Mouse (Mus musculus): ENCODE results near the gene Gm42742. TPM values are rescaled to one million over a fixed set of nuclear protein-coding genes. Genes with fewer than 3 reads are reported as not detected.
A peak's percentile ranks its signal among the peaks of the same experiment; 100 is the strongest.

Gm42742 gene
- polyA plus RNA-seq, 1 experiment from 2014 or later: 53.4 TPM

GRCm38 (mm10) chr7:126996449-126996848 is 24.4 kb downstream of the Gm42742 start:
- Histone ChIP-seq H3K27me3 (ENCODE audit: control insufficient read depth, insufficient read depth, low read length) (no peaks in the 10 kb centered on the region), H3K9ac (replicated peaks; ENCODE audit: low read length) (no peak overlapping the region), H3K9me3 (ENCODE audit: control insufficient read depth, low read length) (no peaks in the 10 kb centered on the region), H3K4me3 (replicated peaks; ENCODE audit: low read depth, low read length) (no peak overlapping the region), H3K36me3 (ENCODE audit: control insufficient read depth, insufficient read depth, low read length) (no peaks in the 10 kb centered on the region), H3K4me2 (ENCODE audit: low read length) (no peak overlapping the region), H3K4me1 (ENCODE audit: control insufficient read depth, insufficient read depth, low read length) (no peaks in the 10 kb centered on the region), H3K27ac (replicated peaks; ENCODE audit: low read depth, low read length) (no peak overlapping the region)
- WGBS: 82% methylated on average over 4 of the region's 4 CpGs
- ATAC-seq (ENCODE audit: low FRiP score, low TSS enrichment) (no peak), DNase-seq (no peak)

DNA sequence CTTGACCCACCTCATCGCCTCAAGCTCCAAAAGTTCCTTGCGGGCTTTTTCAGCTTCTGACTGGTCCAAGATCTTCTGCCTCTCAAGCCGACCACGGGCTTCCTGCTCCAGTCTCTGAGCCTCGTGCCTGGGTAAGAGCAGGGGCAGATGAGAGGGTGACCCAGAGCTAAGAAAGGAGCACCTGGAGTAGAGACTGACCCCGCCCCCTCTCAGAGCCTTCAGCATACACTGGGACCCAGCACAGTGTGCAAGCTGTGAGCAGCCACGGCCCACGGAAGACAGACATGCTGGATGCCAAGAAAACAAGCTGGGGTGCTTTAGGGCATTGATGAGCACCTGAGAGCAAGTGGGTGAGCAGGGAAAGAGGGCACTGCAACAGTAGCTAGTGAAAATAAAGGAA is 32.1 kb downstream of the Gm42742 start:
- WGBS: 72% methylated on average over 8 of the region's 8 CpGs
- Histone ChIP-seq H3K9me3 (ENCODE audit: control insufficient read depth, low read length) (no peaks in the 10 kb centered on the region), H3K4me1 (ENCODE audit: control insufficient read depth, insufficient read depth, low read length) (no peaks in the 10 kb centered on the region), H3K27ac (replicated peaks; ENCODE audit: low read depth, low read length) (no peak overlapping the region), H3K4me2 (ENCODE audit: low read length) (no peak overlapping the region), H3K27me3 (ENCODE audit: control insufficient read depth, insufficient read depth, low read length) (no peaks in the 10 kb centered on the region), H3K9ac (replicated peaks; ENCODE audit: low read length) (no peak overlapping the region), H3K4me3 (replicated peaks; ENCODE audit: low read depth, low read length) (no peak overlapping the region), H3K36me3 (ENCODE audit: control insufficient read depth, insufficient read depth, low read length) (no peaks in the 10 kb centered on the region)
- ATAC-seq (ENCODE audit: low FRiP score, low TSS enrichment) (no peak), DNase-seq (no peak)

- ATAC-seq (ENCODE audit: low FRiP score, low TSS enrichment) (no peak), DNase-seq (peak; percentile 45)
- Histone ChIP-seq H3K9ac (replicated peaks; ENCODE audit: low read length) (no peak overlapping the region), H3K27me3 (ENCODE audit: control insufficient read depth, insufficient read depth, low read length) (no peaks in the 10 kb centered on the region), H3K4me1 (ENCODE audit: control insufficient read depth, insufficient read depth, low read length) (no peaks in the 10 kb centered on the region), H3K9me3 (ENCODE audit: control insufficient read depth, low read length) (no peaks in the 10 kb centered on the region), H3K4me2 (ENCODE audit: low read length) (no peak overlapping the region), H3K36me3 (ENCODE audit: control insufficient read depth, insufficient read depth, low read length) (0 out of 2 replicates have a peak, but pooled peaks cover 3% of the 10 kb centered on the region), H3K27ac (replicated peaks; ENCODE audit: low read depth, low read length) (no peak overlapping the region), H3K4me3 (replicated peaks; ENCODE audit: low read depth, low read length) (no peak overlapping the region)
- 51% methylated on average over 9 of the region's 9 CpGs for WGBS
Measured at GRCm38 (mm10) chr7:126986319-126986718, 34.6 kb downstream of the Gm42742 start.

DNA sequence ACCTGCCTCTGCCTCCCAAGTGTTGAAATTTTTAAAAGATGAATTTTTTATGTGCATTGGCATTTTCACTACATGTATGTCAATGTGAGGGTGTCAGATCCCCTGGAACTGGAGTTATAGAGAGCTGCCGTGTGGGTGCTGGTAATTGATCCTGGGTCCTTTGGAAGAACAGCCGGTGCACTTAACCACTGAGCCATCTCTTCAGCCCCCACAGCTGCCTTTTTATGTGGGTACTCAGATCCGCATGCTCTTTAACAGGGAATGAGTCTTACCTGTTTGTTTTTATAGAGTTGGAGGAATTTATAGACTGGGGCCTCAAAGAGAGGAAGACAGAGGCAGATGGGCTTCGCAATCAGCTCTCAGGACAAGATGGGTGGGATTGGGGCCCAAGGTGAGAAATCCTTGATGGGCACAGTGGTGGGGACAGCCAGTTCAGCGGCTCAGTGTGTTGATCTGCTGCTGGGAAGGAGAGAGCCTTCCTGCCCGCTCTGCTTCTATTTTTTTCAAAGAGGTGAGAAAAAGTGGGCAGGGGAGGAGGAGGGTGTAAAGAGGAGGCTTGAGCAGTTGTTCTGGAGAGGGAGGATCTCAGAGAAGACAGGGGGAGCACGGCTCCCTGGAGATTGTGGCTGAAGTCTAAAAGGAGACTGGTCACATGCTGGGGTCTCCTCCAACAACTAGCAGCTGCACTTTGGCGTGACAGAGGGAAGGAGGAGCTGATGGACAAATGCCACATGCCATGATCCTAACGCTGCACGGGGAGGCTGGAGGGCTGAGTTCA is 36.0 kb downstream of the Gm42742 start:
- H3K4me1 ChIP-seq (ENCODE audit: control insufficient read depth, insufficient read depth, low read length): no peaks in the 10 kb centered on the region
- H3K27me3 ChIP-seq (ENCODE audit: control insufficient read depth, insufficient read depth, low read length): no peaks in the 10 kb centered on the region
- ATAC-seq (ENCODE audit: low FRiP score, low TSS enrichment): no peak
- H3K36me3 ChIP-seq (ENCODE audit: control insufficient read depth, insufficient read depth, low read length): peaks cover 14% of the 10 kb centered on the region
- no peak for DNase-seq
- H3K4me2 ChIP-seq (ENCODE audit: low read length): no peak overlapping the region
- no peak overlapping the region for H3K4me3 ChIP-seq (replicated peaks; ENCODE audit: low read depth, low read length)
- H3K9ac ChIP-seq (replicated peaks; ENCODE audit: low read length): no peak overlapping the region
- 66% methylated on average over 9 of the region's 10 CpGs for WGBS
- H3K27ac ChIP-seq (replicated peaks; ENCODE audit: low read depth, low read length): no peak overlapping the region
- H3K9me3 ChIP-seq (ENCODE audit: control insufficient read depth, low read length): no peaks in the 10 kb centered on the region

DNA sequence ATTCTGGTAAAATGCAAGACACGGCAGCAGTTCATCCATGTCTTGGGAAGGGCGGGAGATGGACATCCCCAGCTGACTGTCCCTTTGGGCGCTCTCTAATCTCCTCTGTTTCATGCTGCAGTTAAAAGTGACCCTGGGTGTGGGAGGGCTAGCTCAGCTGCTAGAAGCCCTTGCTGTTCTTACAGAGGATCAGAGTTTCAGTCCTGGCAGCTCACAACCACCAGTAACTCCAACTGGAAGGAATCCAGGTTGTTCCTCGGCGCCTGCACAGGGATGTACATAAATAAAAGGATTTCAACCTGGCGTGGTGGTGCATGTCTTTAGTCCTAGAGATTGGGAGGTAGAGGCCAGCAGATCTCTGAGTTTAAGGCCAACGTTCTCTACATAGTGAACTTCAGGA is 37.8 kb downstream of the Gm42742 start:
- Histone ChIP-seq H3K9ac (replicated peaks; ENCODE audit: low read length) (no peak overlapping the region), H3K36me3 (ENCODE audit: control insufficient read depth, insufficient read depth, low read length) (peaks cover 32% of the 10 kb centered on the region), H3K4me3 (replicated peaks; ENCODE audit: low read depth, low read length) (no peak overlapping the region), H3K4me1 (ENCODE audit: control insufficient read depth, insufficient read depth, low read length) (no peaks in the 10 kb centered on the region), H3K9me3 (ENCODE audit: control insufficient read depth, low read length) (no peaks in the 10 kb centered on the region), H3K27me3 (ENCODE audit: control insufficient read depth, insufficient read depth, low read length) (no peaks in the 10 kb centered on the region), H3K4me2 (ENCODE audit: low read length) (no peak overlapping the region), H3K27ac (replicated peaks; ENCODE audit: low read depth, low read length) (no peak overlapping the region)
- ATAC-seq (ENCODE audit: low FRiP score, low TSS enrichment): no peak
- DNase-seq: no peak
- WGBS: 84% methylated on average over 7 of the region's 7 CpGs

GRCm38 (mm10) chr7:126982054-126982453 is 38.8 kb downstream of the Gm42742 start:
- H3K4me1 ChIP-seq (ENCODE audit: control insufficient read depth, insufficient read depth, low read length): peaks cover 5% of the 10 kb centered on the region
- peaks cover 34% of the 10 kb centered on the region for H3K36me3 ChIP-seq (ENCODE audit: control insufficient read depth, insufficient read depth, low read length)
- 96% methylated on average over 4 of the region's 4 CpGs for WGBS
- DNase-seq: no peak
- H3K27me3 ChIP-seq (ENCODE audit: control insufficient read depth, insufficient read depth, low read length): no peaks in the 10 kb centered on the region
- H3K9me3 ChIP-seq (ENCODE audit: control insufficient read depth, low read length): no peaks in the 10 kb centered on the region
- H3K4me3 ChIP-seq (replicated peaks; ENCODE audit: low read depth, low read length): no peak overlapping the region
- H3K9ac ChIP-seq (replicated peaks; ENCODE audit: low read length): no peak overlapping the region
- ATAC-seq (ENCODE audit: low FRiP score, low TSS enrichment): no peak
- no peak overlapping the region for H3K27ac ChIP-seq (replicated peaks; ENCODE audit: low read depth, low read length)
- H3K4me2 ChIP-seq (ENCODE audit: low read length): no peak overlapping the region

GRCm38 (mm10) chr7:126981601-126982000 is 39.3 kb downstream of the Gm42742 start:
- DNase-seq: no peak
- Histone ChIP-seq H3K4me2 (ENCODE audit: low read length) (no peak overlapping the region), H3K36me3 (ENCODE audit: control insufficient read depth, insufficient read depth, low read length) (peaks cover 34% of the 10 kb centered on the region), H3K27me3 (ENCODE audit: control insufficient read depth, insufficient read depth, low read length) (no peaks in the 10 kb centered on the region), H3K9ac (replicated peaks; ENCODE audit: low read length) (no peak overlapping the region), H3K4me1 (ENCODE audit: control insufficient read depth, insufficient read depth, low read length) (peaks cover 7% of the 10 kb centered on the region), H3K4me3 (replicated peaks; ENCODE audit: low read depth, low read length) (no peak overlapping the region), H3K9me3 (ENCODE audit: control insufficient read depth, low read length) (no peaks in the 10 kb centered on the region), H3K27ac (replicated peaks; ENCODE audit: low read depth, low read length) (no peak overlapping the region)
- no peak for ATAC-seq (ENCODE audit: low FRiP score, low TSS enrichment)
- 96% methylated on average over 2 of the region's 2 CpGs for WGBS

GRCm38 (mm10) chr7:126978841-126979240 is 42.1 kb downstream of the Gm42742 start:
- Histone ChIP-seq H3K27ac (replicated peaks; ENCODE audit: low read depth, low read length) (no peak overlapping the region), H3K9ac (replicated peaks; ENCODE audit: low read length) (no peak overlapping the region), H3K4me2 (ENCODE audit: low read length) (no peak overlapping the region), H3K36me3 (ENCODE audit: control insufficient read depth, insufficient read depth, low read length) (peaks cover 34% of the 10 kb centered on the region), H3K4me1 (ENCODE audit: control insufficient read depth, insufficient read depth, low read length) (peaks cover 11% of the 10 kb centered on the region), H3K27me3 (ENCODE audit: control insufficient read depth, insufficient read depth, low read length) (no peaks in the 10 kb centered on the region), H3K9me3 (ENCODE audit: control insufficient read depth, low read length) (no peaks in the 10 kb centered on the region), H3K4me3 (replicated peaks; ENCODE audit: low read depth, low read length) (no peak overlapping the region)
- no peak for ATAC-seq (ENCODE audit: low FRiP score, low TSS enrichment)
- no peak for DNase-seq
- 96% methylated on average over 6 of the region's 6 CpGs for WGBS

DNA sequence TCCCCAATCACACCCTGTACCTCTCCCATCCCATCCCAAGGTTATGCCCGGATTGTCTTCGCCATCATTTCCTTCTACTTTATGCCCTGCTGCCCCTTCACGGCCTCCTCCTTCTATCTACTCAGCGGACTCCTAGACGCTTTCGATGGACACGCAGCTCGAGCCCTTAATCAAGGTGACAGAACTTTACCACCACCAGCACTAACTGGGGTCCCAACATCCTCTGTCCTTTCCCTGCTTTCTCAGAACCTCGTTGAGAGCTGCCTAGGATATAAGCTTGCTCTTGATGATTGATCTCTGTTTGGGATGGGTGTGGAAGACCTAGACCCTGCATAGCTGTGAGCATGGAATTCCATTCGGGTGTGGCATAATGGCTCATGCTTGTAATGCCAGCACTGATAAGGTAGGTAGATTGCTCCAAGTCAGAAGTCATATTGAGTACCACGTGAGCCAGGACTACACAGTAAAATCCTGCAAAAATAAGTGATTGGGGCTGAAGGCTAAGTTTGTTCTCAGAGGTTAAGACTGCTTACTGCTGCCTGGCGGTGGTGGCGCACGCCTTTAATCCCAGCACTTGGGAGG is 43.9 kb downstream of the Gm42742 start:
- Histone ChIP-seq H3K4me2 (ENCODE audit: low read length) (peak overlapping the region; percentile 92), H3K27ac (replicated peaks; ENCODE audit: low read depth, low read length) (peak overlapping the region; percentile 95; the same call in 1 of the 2 replicates), H3K9me3 (ENCODE audit: control insufficient read depth, low read length) (no peaks in the 10 kb centered on the region), H3K4me1 (ENCODE audit: control insufficient read depth, insufficient read depth, low read length) (peaks cover 11% of the 10 kb centered on the region), H3K27me3 (ENCODE audit: control insufficient read depth, insufficient read depth, low read length) (no peaks in the 10 kb centered on the region), H3K9ac (replicated peaks; ENCODE audit: low read length) (peak overlapping the region; percentile 96), H3K4me3 (replicated peaks; ENCODE audit: low read depth, low read length) (peak overlapping the region; percentile 90), H3K36me3 (ENCODE audit: control insufficient read depth, insufficient read depth, low read length) (peaks cover 45% of the 10 kb centered on the region)
- DNase-seq: no peak
- no peak for ATAC-seq (ENCODE audit: low FRiP score, low TSS enrichment)
- WGBS: 30% methylated on average over 14 of the region's 14 CpGs
